Mouse (Mus musculus): ENCODE measurements around the gene Dnajc3.

Gene Dnajc3

DNA sequence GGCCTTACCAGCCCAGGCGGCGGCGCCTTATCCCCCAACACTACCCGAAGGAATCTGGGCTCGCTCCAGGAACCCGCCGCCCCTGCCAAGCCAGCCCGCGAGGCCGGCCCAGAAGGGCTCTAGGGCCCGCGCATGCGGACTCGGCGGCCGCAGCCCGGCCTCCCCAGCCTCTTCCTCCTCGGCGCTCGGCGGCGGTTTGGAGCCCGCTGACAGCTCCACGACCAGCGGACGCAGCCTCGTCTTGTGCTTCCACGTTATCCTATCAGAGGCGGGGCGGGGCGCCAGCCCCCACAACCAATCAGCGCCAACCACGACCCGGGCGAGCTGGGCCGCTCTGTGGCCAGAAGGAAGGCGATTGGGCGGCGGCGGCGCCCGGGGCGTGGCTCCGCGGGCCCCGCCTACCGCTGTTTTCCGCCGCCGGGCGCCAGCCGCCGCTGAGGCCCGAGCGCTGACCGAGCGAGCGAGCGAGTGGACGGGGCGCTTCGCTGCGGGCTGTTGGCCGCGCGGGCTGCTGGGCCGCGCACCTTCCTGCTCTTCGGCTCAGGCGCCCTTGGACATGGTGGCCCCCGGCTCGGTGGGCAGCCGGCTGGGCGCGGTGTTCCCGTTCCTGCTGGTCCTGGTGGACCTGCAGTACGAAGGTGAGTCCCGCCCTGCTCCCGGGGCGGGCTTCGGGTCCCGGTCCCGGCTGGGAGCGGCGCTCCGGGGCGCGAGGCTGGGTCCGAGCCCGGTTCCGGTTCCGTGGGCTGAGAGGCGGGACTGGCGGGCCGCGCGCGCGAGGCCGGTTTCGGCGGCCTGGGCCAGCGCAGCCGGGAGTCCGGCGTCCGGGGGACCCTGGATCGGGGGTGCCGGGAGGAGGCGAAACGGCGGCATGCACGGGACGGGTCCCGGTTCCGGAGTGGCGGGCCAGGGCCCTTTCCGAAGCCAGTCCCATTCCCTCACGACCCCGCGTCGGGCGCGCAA is at the start of gene Dnajc3:
Gene Dnajc3 (plus strand): TSS at position 444 of the 960 bp plus-strand sequence.
- DNase-seq (ENCODE audit: low spot score in 2 of 2) = peak; percentile 99 to 100

DNA sequence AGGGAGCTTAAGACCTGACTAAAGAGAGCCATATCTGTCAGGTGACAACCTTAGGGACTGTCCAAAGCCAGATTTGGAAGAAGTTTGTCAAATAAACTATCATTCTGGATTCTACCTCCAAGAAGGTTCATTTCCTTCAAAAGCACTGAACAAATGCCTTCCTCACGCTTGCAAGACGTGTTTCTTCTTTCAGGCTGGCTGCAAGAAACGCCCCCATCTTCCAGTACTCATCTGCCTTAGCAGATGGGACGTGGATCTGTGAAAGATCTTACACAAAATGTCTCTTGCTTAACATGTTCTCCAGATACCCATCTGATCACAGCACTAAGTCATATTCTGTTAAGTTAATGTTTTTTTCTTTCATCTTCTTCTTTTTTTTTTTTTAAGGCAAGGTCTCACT is 47.7 kb upstream of the Dnajc3 start:
- DNase-seq (ENCODE audit: low spot score in 2 of 2) = peak; percentile 66 to 84

- DNase-seq (ENCODE audit: low spot score in 2 of 2) = no peak
These were observed 42.5 kb upstream of the Dnajc3 start for GRCm38 (mm10) chr14:118895228-118895627.

DNA sequence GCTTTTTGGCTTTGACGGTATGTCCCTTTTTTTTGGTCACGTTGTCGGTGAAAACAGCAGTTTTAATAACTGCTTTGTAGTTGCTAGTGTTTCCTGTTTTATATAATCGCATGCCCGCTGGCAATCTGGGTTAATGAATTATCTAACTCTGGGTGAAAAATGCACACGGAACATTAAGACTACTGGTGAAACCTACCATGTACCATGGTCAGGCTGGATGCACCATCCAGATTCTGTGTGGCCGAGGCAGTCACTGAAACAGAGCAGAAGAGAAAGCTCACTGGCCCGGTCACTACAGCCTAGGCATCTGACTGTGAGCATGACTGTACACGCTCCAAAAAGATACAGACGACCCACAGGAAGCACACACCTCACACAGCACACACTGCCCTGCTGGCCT is 42.1 kb upstream of the Dnajc3 start:
- DNase-seq (ENCODE audit: low spot score in 2 of 2) = no peak

GRCm38 (mm10) chr14:118899940-118900339 is 37.8 kb upstream of the Dnajc3 start:
- no peak for DNase-seq (ENCODE audit: low spot score in 2 of 2)

DNA sequence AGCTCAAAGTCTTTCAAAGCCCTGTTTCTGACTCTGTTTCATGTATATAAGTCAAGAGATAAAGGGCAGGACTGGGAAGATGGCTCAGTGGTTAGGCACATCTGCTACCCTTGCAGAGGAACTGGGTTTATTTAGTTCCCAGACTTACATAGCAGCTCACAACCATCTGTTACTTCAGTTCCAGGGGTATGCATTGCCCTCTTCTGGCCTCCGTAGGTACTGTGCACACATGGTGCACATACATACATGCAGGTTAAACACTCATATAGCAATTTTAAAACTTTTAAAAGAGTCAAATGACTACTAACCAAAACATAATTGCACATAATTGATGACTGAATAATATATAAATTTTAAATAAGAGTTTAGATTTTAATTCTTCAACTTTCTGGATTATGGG is 36.9 kb upstream of the Dnajc3 start:
- no peak for DNase-seq (ENCODE audit: low spot score in 2 of 2)

GRCm38 (mm10) chr14:118903397-118903796 is 34.4 kb upstream of the Dnajc3 start:
- no peak for DNase-seq (ENCODE audit: low spot score in 2 of 2)

GRCm38 (mm10) chr14:118903867-118904562 is 33.8 kb upstream of the Dnajc3 start:
- DNase-seq (ENCODE audit: low spot score in 2 of 2) = no peak

- DNase-seq (ENCODE audit: low spot score in 2 of 2) = no peak
These were observed 30.2 kb upstream of the Dnajc3 start for GRCm38 (mm10) chr14:118907592-118907991.

DNA sequence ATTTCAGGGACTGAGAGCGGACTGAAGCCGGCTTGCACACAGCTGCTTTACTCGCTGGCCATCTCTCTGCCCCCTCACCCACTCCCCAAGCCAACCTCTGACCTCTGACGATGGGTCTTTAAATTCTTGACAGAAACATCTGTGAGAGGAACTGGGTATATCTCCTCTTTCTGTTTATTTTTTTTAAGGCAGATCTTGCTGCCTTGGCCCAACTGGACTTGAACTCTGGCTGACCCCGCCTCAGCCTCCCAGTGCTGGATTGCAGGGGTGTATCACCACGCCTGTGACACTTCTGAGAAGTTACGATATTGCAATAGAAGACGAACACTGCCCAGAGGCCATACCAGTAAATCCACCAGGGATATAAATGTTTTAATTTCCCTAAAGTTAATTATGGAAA is 27.9 kb upstream of the Dnajc3 start:
- no peak for DNase-seq (ENCODE audit: low spot score in 2 of 2)

- peak; percentile 36 to 56 for DNase-seq (ENCODE audit: low spot score in 2 of 2)
These were observed 27.2 kb upstream of the Dnajc3 start for GRCm38 (mm10) chr14:118910332-118911222.

GRCm38 (mm10) chr14:118911521-118911920 is 26.3 kb upstream of the Dnajc3 start:
- DNase-seq (ENCODE audit: low spot score in 2 of 2) = no peak

- no peak for DNase-seq (ENCODE audit: low spot score in 2 of 2)
These were observed 24.1 kb upstream of the Dnajc3 start for GRCm38 (mm10) chr14:118913651-118914050.

- DNase-seq (ENCODE audit: low spot score in 2 of 2) = no peak
These were observed 18.8 kb upstream of the Dnajc3 start for GRCm38 (mm10) chr14:118919025-118919424.

- DNase-seq (ENCODE audit: low spot score in 2 of 2) = no peak
These were observed 17.1 kb upstream of the Dnajc3 start for GRCm38 (mm10) chr14:118920654-118921053.

- DNase-seq (ENCODE audit: low spot score in 2 of 2) = no peak
These were observed 15.5 kb upstream of the Dnajc3 start for GRCm38 (mm10) chr14:118922251-118922650.

- DNase-seq (ENCODE audit: low spot score in 2 of 2) = no peak
These were observed 15.1 kb upstream of the Dnajc3 start for GRCm38 (mm10) chr14:118922667-118923184.

- DNase-seq (ENCODE audit: low spot score in 2 of 2) = peak; percentile 75 to 87
These were observed 12.8 kb upstream of the Dnajc3 start, which contains the start of gene Dzip1 for GRCm38 (mm10) chr14:118924673-118925615. Gene Dzip1 (minus strand): TSS chr14:118925460.

- no peak for DNase-seq (ENCODE audit: low spot score in 2 of 2)
These were observed 9.2 kb upstream of the Dnajc3 start for GRCm38 (mm10) chr14:118928565-118928964.

DNA sequence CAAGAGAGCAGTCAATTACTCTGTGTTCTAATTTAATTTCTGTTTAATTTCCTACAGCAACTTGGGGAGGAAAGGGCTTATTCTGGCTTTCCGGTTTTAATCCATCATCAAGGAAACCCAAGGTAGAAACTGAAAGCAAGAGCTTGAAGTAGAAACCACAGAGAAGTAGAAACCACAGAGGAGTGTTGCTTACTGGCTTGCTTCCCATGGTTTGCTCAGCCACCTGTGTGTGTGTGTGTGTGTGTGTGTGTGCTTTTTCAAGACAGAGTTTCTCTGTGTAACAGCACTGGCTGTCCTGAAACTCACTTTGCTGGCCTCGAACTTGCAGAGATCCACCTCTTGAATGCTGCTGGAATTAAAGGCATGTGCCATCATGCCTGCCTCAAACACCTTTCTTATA is 8.0 kb upstream of the Dnajc3 start:
- DNase-seq (ENCODE audit: low spot score in 2 of 2) = no peak

All from right cerebral cortex, postnatal 36 days (tissue).